Mouse (Mus musculus) midbrain, embryonic 10.5 days (tissue): ENCODE results near the gene Rad51b. TPM values are rescaled to one million over a fixed set of nuclear protein-coding genes. Genes with fewer than 3 reads are reported as not detected.

Source experiments
- DNase-seq: peaks from one replicate; pipeline ENCODE4 v3.0.0-alpha.2; 2017; ENCODE audit warnings: low spot score
- H3K27ac ChIP-seq: fragments of 300-500 bp; sonication (generic); replicated peaks from 2 replicates; pipeline ENCODE4 v1.5.1; 2016; ENCODE audit warnings: mild to moderate bottlenecking
- H3K27me3 ChIP-seq: fragments of 300-500 bp; sonication (generic); 2 replicates; pipeline ENCODE4 v1.6.1; 2016; ENCODE audit warnings: low read depth, mild to moderate bottlenecking; ENCODE audit not compliant: poor library complexity, severe bottlenecking
- H3K36me3 ChIP-seq: fragments of 300-500 bp; sonication (generic); 2 replicates; pipeline ENCODE4 v1.6.1; 2016; ENCODE audit warnings: mild to moderate bottlenecking, moderate library complexity
- H3K4me1 ChIP-seq: fragments of 300-500 bp; sonication (generic); 2 replicates; pipeline ENCODE4 v1.6.1; 2016
- H3K4me3 ChIP-seq: fragments of 300-500 bp; sonication (generic); 2 replicates; pipeline ENCODE4 v1.5.1; 2016; ENCODE audit warnings: mild to moderate bottlenecking, moderate library complexity
- H3K9me3 ChIP-seq: fragments of 300-500 bp; sonication (generic); replicated peaks from 2 replicates; pipeline ENCODE4 v1.6.1; 2016; ENCODE audit warnings: mild to moderate bottlenecking
- WGBS: fragments of 180-500 bp; shearing (Covaris S2); methylation state at CpG from one replicate; pipeline ENCODE4 v1.1.7; 2016; 5-methylcytosine and 5-hydroxymethylcytosine counted together
- polyA plus RNA-seq: library from polyadenylated mRNA; unstranded; fragments of >200 nt; fragmentation: Nextera tagmentation; extraction: Ambion mirVana; gene quantifications from 2 replicates; pipeline ENCODE4 v1.2.1, GENCODE M21; 2016

The Rad51b gene
- polyA plus RNA-seq, 1 experiment from 2014 or later = 7.8 TPM

DNA sequence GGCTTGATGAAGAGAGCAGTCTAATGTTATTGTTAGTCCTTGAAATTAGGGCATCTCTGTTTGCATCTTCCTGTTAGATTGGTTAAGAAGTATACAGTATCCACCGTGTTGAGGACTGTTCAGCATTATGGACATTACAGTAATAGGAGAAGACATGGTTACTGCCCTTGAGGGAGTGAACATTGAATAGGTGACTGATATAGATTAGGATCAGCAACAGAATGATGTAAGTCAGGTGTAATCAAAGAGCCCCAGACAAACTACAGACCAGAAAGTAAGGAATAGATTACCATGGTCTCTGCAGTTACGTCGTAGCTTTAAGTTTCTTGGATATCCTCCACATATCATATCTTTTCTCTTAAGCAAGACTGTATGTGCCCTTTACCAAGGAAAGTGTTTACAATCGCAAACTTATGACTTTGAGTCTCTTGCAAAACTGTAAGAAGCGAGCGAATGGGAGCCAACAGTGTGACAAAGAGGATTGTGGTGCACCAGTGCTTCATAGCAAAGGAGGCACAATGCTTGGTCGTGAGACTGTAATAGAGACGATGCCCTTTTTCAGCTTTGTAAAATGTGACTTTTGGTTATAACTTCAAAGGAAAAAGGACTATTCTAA is 263.1 kb downstream of the Rad51b start:
- no peak overlapping the region for H3K27ac ChIP-seq
- WGBS = 94% methylated on average over 8 of the region's 8 CpGs
- DNase-seq = no peak
- no peaks in the 10 kb centered on the region for H3K9me3 ChIP-seq
- H3K4me1 ChIP-seq = peaks cover 6% of the 10 kb centered on the region; the same call in 1 of the 2 replicates
- no peaks in the 10 kb centered on the region for H3K36me3 ChIP-seq
- no peaks in the 10 kb centered on the region for H3K27me3 ChIP-seq
- no peak overlapping the region for H3K4me3 ChIP-seq

DNA sequence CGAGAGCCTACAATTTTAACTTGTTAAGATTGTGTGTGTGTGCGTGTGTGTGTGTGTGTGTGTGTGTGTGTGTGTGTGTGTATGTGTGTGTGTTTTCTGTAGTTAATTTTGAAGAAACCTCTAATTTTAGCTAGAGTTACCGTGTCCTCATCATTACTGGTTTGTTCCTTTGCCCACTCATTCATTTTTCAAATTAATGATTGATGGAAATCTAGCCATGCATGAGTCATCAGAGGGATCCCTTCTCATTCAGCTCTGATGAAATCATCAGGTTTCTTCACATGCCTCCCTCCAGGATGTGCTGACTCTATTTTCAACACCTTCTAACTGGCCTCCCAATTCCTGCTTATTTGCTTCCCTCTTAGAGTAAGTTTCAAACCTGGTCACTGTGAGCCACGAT is 263.8 kb downstream of the Rad51b start:
- H3K27ac ChIP-seq = no peak overlapping the region
- no peaks in the 10 kb centered on the region for H3K36me3 ChIP-seq
- no peaks in the 10 kb centered on the region for H3K27me3 ChIP-seq
- DNase-seq = no peak
- WGBS = 90% methylated on average over 4 of the region's 4 CpGs
- peaks cover 6% of the 10 kb centered on the region; the same call in 1 of the 2 replicates for H3K4me1 ChIP-seq
- no peak overlapping the region for H3K4me3 ChIP-seq
- H3K9me3 ChIP-seq = no peaks in the 10 kb centered on the region

DNA sequence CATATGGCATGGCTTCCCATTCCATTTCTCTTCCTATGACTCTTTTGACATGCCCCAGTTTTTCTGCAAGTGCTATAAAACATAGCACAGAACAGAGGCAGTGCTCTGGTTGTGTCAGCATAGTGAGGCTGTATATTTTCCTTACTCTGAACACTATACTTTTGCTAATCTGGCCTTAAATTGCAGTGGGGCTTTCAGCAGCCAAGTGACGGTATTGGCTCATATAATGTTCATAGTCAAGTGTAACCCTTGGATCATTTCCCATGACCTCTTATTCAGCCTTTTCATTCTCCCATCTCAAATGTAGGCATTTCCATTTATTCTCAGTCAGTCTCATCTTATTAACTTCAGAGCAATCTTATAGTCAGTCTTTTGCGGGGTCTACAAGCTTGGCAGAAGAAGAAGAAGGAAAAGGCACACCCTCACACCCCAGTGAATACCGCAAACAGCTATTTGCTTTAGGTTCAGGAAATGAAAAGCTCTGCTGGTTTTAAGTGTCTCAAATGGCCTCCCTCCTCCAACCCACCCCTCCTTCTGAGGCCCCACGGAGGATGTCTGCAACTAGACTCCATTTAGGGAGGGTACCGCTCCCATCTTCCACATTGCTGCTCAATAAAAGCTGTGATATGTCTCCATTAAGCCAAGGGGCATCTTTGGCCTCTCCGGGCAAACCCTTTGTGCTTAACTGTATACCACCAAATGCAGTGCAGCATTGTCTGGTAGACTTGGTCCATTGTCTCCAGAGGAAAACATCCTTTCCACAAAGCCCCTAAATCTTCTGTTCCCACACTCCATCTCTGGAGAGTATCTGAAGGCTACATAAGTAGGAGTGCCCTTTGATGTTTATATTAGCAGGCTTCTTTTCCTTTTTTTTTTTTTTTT is 277.3 kb downstream of the Rad51b start:
- DNase-seq = no peak
- no peak overlapping the region for H3K27ac ChIP-seq
- WGBS = 71% methylated on average over 6 of the region's 6 CpGs

DNA sequence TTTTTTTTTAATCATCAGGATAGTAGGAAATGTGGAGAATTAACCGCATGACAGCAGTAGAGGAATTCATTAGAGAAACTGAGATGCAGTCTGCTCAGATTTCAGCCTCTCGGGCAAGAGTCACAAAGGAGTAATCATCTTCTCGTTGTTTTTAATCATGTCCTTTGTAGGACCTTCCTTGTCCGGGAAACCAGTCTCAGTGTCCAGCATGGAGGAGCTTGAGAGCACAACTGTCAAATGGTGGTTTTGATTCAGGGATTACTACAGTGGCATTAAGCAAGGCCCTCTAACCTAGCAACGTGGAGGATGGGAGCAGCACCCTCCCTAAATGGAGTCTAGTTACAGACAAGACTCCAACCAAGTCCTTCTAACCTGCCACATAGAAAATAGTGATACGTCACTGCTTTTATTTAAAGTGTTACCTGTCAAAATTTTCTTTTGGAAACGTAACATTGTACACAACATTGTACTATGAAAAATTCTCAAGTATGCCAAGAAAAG is 278.0 kb downstream of the Rad51b start:
- Histone ChIP-seq H3K9me3 (peaks cover 11% of the 10 kb centered on the region; the same call in 1 of the 2 replicates), H3K36me3 (no peaks in the 10 kb centered on the region), H3K4me3 (no peak overlapping the region), H3K27ac (no peak overlapping the region), H3K4me1 (peaks cover 7% of the 10 kb centered on the region), H3K27me3 (no peaks in the 10 kb centered on the region)
- WGBS = 70% methylated on average over 7 of the region's 7 CpGs
- no peak for DNase-seq

More for the DNA sequence above, 277.3 kb downstream of the Rad51b start:
- Histone ChIP-seq H3K4me3 (no peak overlapping the region), H3K27me3 (no peaks in the 10 kb centered on the region), H3K36me3 (no peaks in the 10 kb centered on the region), H3K9me3 (peaks cover 14% of the 10 kb centered on the region; the same call in 1 of the 2 replicates), H3K4me1 (peaks cover 7% of the 10 kb centered on the region)

DNA sequence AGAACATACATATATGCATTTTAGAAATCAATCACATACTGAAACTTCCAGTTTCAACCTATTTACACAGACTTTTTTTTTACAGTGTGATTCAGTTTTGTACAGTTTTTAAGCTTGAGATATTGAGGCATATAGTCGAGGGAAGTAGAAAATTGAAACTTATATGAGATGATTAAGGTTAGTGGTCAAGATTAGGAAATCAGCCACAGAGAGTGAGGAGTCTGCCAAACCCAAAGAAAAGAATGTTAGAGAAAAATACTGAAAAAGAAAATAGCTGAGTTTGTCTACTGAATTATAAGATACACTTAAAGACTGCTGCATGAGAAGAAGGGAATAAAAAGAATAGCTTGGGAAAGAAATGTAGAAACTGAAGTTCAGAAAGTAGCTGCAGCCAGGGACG is 280.4 kb downstream of the Rad51b start:
- no peaks in the 10 kb centered on the region for H3K27me3 ChIP-seq
- H3K4me1 ChIP-seq = peaks cover 7% of the 10 kb centered on the region
- H3K9me3 ChIP-seq = no peaks in the 10 kb centered on the region
- no peak overlapping the region for H3K4me3 ChIP-seq
- WGBS = 91% methylated on average over 2 of the region's 2 CpGs
- no peaks in the 10 kb centered on the region for H3K36me3 ChIP-seq
- no peak overlapping the region for H3K27ac ChIP-seq
- no peak for DNase-seq

DNA sequence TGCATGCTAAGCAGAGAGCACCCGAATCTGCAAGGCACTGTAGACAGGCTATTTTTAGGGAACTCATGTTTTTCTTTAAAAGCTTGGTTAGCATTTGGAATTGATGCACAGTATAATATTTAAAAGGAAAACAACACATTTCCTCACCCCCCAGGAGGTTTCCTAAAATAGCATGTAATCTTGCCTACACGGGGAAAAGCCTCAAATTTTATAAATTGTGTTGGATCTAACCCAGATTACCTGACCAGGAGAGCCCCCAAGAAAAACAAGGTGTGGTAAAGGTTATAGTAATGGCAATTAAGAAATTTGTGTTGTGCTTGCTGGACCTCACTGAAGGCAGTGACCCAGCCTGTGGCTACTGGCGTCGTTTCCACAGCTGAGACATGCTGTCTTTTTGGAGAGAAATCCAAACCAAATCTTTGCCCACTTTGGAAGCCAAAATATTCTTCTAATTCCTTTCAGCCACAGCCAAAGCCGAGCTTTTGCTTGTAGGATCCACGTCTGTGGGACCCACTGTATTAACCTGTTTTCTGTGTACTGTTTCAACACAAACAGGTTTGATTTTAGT is 282.0 kb downstream of the Rad51b start:
- Histone ChIP-seq H3K27me3 (no peaks in the 10 kb centered on the region), H3K9me3 (no peaks in the 10 kb centered on the region), H3K4me3 (no peak overlapping the region), H3K27ac (no peak overlapping the region), H3K4me1 (peaks cover 7% of the 10 kb centered on the region), H3K36me3 (no peaks in the 10 kb centered on the region)
- no peak for DNase-seq
- WGBS = 91% methylated on average over 6 of the region's 6 CpGs

DNA sequence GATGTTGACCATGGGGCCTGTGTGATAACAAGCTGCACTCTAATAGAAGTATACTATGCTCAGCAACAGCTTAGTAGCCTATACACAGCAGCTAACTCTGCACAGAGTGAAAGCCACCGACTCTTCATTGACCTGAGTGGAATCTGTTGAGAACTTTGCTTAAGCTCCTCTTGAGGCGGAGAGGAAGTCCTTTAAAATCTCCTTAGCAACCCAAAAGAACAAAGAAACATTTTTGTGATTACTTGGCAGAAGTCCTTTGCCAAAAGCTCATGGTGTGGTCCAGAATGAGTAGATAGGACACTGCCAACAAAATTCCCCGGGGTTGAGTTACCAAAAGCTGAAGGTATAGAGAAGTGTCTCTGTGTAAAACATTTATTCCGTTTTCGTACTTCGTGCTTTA is 282.8 kb downstream of the Rad51b start:
- DNase-seq = no peak
- H3K4me3 ChIP-seq = no peak overlapping the region
- no peaks in the 10 kb centered on the region for H3K9me3 ChIP-seq
- H3K4me1 ChIP-seq = no peaks in the 10 kb centered on the region
- WGBS = 88% methylated on average over 6 of the region's 6 CpGs
- H3K27me3 ChIP-seq = no peaks in the 10 kb centered on the region
- H3K36me3 ChIP-seq = no peaks in the 10 kb centered on the region
- H3K27ac ChIP-seq = no peak overlapping the region

DNA sequence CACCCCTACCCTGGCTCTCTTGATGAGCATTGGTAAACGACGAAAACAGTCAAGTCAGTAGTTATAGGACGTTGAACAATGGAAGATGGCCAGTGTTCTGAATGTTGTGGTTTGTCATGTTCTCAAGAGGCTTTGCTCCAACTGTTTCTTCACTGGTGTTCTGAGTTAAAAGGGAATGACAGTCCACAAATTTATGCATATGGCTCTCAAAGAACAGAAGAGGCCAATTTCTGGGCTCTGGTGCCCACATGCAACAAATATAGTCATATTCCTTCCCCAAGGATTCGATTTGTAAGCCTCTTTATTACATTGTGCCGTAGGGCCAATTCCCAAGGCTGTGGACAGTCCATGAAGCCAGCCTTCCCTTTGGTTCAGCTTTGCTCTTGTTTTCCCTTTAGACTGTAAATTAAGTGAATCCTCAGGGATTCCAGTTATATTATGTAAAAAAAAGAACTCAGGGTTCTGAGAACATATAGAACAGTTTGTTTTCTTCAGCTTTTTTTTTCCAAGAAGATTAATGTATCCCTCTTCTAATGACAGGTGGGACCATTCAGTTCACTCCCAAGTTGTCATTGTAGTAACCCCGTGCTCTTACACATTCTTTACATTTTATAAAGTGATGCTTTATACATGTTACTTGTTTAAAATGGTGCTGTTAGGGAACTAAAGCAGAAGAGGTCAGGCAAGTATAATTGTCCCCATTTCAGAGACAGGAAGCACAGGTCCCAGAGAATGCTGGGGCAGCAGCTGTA is 287.6 kb downstream of the Rad51b start:
- WGBS = 92% methylated on average over 6 of the region's 6 CpGs
- H3K36me3 ChIP-seq = no peaks in the 10 kb centered on the region
- DNase-seq = no peak
- H3K4me1 ChIP-seq = no peaks in the 10 kb centered on the region
- H3K27me3 ChIP-seq = no peaks in the 10 kb centered on the region
- no peaks in the 10 kb centered on the region for H3K9me3 ChIP-seq
- H3K4me3 ChIP-seq = no peak overlapping the region
- no peak overlapping the region for H3K27ac ChIP-seq

DNA sequence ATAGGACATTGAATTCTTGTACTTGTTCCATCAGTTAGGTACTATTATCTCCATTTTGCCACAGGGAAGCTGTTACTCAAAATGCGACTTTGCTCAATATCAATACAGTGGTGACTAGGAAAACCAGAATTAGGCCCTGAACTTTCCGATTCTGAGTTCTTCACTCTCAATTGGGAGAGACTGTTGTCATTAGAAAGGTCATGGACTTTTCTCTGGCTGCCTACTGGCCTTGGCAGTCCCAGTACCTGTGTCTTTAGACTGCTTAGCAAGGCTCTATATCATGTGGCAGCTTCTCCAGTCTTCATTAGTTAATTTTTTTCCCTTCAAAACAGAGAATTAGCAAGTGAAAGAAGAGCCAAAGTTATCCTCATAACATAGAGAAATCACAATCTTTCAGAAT is 288.3 kb downstream of the Rad51b start:
- no peaks in the 10 kb centered on the region for H3K4me1 ChIP-seq
- H3K27ac ChIP-seq = no peak overlapping the region
- WGBS = 88% methylated on average over 2 of the region's 2 CpGs
- H3K4me3 ChIP-seq = no peak overlapping the region
- no peaks in the 10 kb centered on the region for H3K9me3 ChIP-seq
- no peaks in the 10 kb centered on the region for H3K36me3 ChIP-seq
- no peak for DNase-seq
- no peaks in the 10 kb centered on the region for H3K27me3 ChIP-seq

DNA sequence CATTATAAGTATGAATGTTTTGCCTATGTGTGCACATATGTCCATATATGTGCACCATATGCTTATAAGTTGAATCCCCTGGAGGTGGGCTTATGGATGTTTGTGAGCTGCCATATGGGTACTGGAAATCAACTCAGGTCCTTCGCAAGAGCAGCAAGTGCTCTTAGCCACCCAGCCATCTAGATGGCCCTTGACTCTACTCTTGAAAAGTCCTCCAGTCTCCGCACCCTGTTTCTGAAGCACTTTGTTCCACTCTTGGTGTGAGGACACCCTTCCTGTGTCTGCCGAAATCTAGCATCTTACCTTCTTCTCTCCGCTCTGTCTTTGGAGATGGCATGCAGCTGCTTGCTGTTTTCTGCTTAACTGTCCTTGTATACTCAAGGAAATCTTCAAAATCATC is 291.7 kb downstream of the Rad51b start:
- Histone ChIP-seq H3K36me3 (no peaks in the 10 kb centered on the region), H3K9me3 (no peaks in the 10 kb centered on the region), H3K4me1 (peaks cover 15% of the 10 kb centered on the region), H3K27me3 (no peaks in the 10 kb centered on the region), H3K4me3 (no peak overlapping the region), H3K27ac (no peak overlapping the region)
- DNase-seq = no peak
- 98% methylated on average over 4 of the region's 4 CpGs for whole genome bisulfite sequencing

DNA sequence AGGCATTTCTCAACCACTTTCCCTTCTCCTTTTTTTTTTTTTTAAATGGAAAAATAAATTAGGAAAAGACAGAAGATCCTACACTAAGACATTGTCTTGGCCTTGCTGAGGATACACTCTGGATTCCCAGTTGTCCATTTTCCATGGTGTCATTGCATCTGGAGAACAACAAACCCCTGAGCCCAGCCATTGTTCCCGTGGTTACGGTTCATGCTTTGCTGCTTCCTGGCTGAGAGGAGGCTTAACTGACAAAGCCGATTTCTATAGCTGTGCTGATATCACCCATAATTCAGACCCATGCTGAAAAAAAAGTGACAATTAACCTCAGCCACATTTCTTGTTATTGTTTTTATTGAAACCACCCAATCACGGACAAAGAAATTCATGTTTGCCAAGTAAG is 295.1 kb downstream of the Rad51b start:
- DNase-seq = peak; percentile 62
- Histone ChIP-seq H3K9me3 (no peaks in the 10 kb centered on the region), H3K4me3 (no peak overlapping the region), H3K4me1 (peaks cover 16% of the 10 kb centered on the region), H3K36me3 (no peaks in the 10 kb centered on the region), H3K27me3 (no peaks in the 10 kb centered on the region), H3K27ac (peak overlapping the region; percentile 76)
- 31% methylated on average over 4 of the region's 4 CpGs for WGBS

DNA sequence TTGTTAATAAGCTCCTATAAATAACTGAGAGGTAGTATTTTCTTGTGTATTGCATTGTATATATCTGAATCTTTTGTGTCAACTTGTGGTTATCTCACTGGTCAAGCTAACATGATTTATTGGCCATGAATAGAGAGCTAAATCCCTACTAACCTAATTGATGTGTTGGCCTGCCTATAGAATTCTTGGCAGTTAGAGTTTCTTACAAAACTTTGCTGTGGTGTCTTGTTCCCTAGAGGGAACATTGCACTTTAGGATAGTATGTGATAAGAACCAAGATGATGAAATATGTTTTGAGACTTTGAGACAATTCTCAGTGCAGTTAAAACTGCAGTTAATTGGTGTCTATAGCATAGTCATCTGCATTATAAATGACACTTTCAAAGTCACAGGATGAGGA is 299.8 kb downstream of the Rad51b start:
- Histone ChIP-seq H3K27ac (no peak overlapping the region), H3K36me3 (no peaks in the 10 kb centered on the region), H3K4me3 (no peak overlapping the region), H3K9me3 (no peaks in the 10 kb centered on the region), H3K27me3 (no peaks in the 10 kb centered on the region), H3K4me1 (peaks cover 55% of the 10 kb centered on the region)
- no peak for DNase-seq
